Mouse (Mus musculus) G1E (cell line): ENCODE measurements around the gene Kif3c.

Source experiments
- CTCF ChIP-seq: IDR thresholded peaks from 2 replicates; pipeline ENCODE4 v1.5.1; 2012; ENCODE audit warnings: low read depth, low read length, inconsistent platforms, mixed read lengths
- GATA2 ChIP-seq: IDR thresholded peaks from 2 replicates; pipeline ENCODE4 v1.6.1; 2012; ENCODE audit warnings: low read depth, low read length, inconsistent platforms, borderline replicate concordance
- TAL1 ChIP-seq: conservative IDR thresholded peaks from 2 replicates; pipeline ENCODE4 v1.6.1; 2012; ENCODE audit warnings: low read depth, low read length, inconsistent platforms, mixed read lengths

DNA sequence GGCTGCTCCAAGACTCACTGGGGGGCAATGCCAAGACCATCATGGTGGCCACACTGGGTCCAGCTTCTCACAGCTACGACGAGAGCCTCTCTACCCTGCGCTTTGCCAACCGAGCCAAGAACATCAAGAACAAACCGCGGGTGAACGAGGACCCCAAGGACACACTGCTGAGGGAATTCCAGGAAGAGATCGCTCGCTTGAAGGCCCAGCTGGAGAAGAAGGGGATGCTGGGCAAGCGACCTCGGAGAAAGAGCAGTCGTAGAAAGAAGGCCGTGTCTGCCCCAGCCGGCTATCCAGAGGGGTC is 2.0 kb downstream of the Kif3c start:
- TF ChIP-seq GATA2, result no peak
- no peak for TF ChIP-seq CTCF
- TF ChIP-seq TAL1, result no peak
